Mouse (Mus musculus) G1E (cell line): ENCODE measurements around the gene Tmem131l.
"Not testable (repeated sequence)": the region's sequence is repeated elsewhere in the genome, so short reads cannot be mapped to it uniquely, and the experiment has no call there.

ENCODE experiments used
- CTCF ChIP-seq: IDR thresholded peaks from 2 replicates; pipeline ENCODE4 v1.5.1; 2012; ENCODE audit warnings: low read depth, low read length, inconsistent platforms, mixed read lengths
- GATA1 ChIP-seq: IDR thresholded peaks from 2 replicates; pipeline ENCODE4 v1.6.1; 2012; ENCODE audit warnings: borderline replicate concordance, low read length, inconsistent platforms, mixed read lengths
- POLR2AphosphoS5 ChIP-seq: IDR thresholded peaks from 2 replicates; pipeline ENCODE4 v1.6.1; 2012; ENCODE audit warnings: low read depth, low read length, inconsistent platforms; ENCODE audit not compliant: insufficient replicate concordance
- TAL1 ChIP-seq: conservative IDR thresholded peaks from 2 replicates; pipeline ENCODE4 v1.6.1; 2012; ENCODE audit warnings: low read depth, low read length, inconsistent platforms, mixed read lengths

GRCm38 (mm10) chr3:83879261-83880050 lies 160.5 kb downstream of the Tmem131l start:
- not testable (repeated sequence) for TF ChIP-seq CTCF, POLR2AphosphoS5, TAL1, GATA1
